Mouse (Mus musculus) neural tube, embryonic 14.5 days (tissue): Measurements from ENCODE around the gene Zfp36l2. TPM values are rescaled to one million over a fixed set of nuclear protein-coding genes. Genes with fewer than 3 reads are reported as not detected.

ENCODE experiments used
- ATAC-seq: fragments of 200-750 bp; cut with Nextera tagmentation; 2 replicates; pipeline ENCODE4 v1.8.0; 2017; ENCODE audit warnings: low read depth, mild to moderate bottlenecking, moderate TSS enrichment, moderate library complexity
- H3K27ac ChIP-seq: fragments of 300-500 bp; sonication (generic); 2 replicates; pipeline ENCODE4 v1.5.1; 2014; ENCODE audit warnings: low read depth, mild to moderate bottlenecking, control low read depth, low read length, moderate library complexity, mixed read lengths
- H3K27me3 ChIP-seq: fragments of 300-500 bp; sonication (generic); 2 replicates; pipeline ENCODE4 v1.6.1; 2014; ENCODE audit warnings: low read length; ENCODE audit not compliant: control insufficient read depth, insufficient read depth
- H3K36me3 ChIP-seq: fragments of 300-500 bp; sonication (generic); 2 replicates; pipeline ENCODE4 v1.6.1; 2014; ENCODE audit warnings: low read length, mixed read lengths; ENCODE audit not compliant: control insufficient read depth, insufficient read depth
- H3K4me1 ChIP-seq: fragments of 300-500 bp; sonication (generic); 2 replicates; pipeline ENCODE4 v1.6.1; 2014; ENCODE audit warnings: low read length; ENCODE audit not compliant: control insufficient read depth, insufficient read depth
- H3K4me2 ChIP-seq: fragments of 300-500 bp; sonication (generic); 2 replicates; pipeline ENCODE4 v1.6.1; 2014; ENCODE audit warnings: mild to moderate bottlenecking, low read depth, low read length, control low read depth
- H3K4me3 ChIP-seq: fragments of 300-500 bp; sonication (generic); 2 replicates; pipeline ENCODE4 v1.5.1; 2014; ENCODE audit warnings: low read depth, low read length, control low read depth, mixed read lengths
- H3K9ac ChIP-seq: fragments of 300-500 bp; sonication (generic); replicated peaks from 2 replicates; pipeline ENCODE4 v1.6.1; 2014; ENCODE audit warnings: low read depth, mild to moderate bottlenecking, control low read depth, low read length, mixed read lengths
- H3K9me3 ChIP-seq: fragments of 300-500 bp; sonication (generic); 2 replicates; pipeline ENCODE4 v1.6.1; 2016; ENCODE audit warnings: low read length; ENCODE audit not compliant: control insufficient read depth
- WGBS: fragments of 180-500 bp; shearing (Covaris S2); extraction: QIAGEN DNeasy Blood & Tissue Kit; methylation state at CpG from one replicate; pipeline ENCODE4 v1.1.7; 2014; 5-methylcytosine and 5-hydroxymethylcytosine counted together
- polyA plus RNA-seq: library from polyadenylated mRNA; unstranded; fragments of >200 nt; fragmentation: Nextera tagmentation; extraction: Ambion mirVana; gene quantifications from 2 replicates; pipeline ENCODE4 v1.2.1, GENCODE M21; 2014

Zfp36l2 gene
- polyA plus RNA-seq, 1 experiment from 2014 or later = 4.8 TPM

DNA sequence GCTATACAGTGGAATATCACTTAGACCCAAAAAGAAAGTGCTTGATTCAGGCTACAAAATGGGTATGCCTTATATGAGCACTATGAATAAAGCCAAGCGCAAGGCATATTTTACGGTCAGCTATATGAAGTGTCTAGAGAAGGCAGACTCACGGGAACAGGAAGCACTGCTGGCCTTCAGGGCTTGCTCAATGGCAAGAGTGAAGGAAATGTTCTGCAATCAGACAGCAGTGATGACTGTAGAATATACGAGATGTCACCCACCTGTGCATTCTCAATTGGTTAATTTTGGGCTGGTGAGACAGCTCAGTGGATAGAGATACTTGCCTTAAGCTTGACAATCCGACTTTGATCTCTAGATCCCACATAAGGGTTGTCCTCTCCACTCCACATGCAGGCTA is 13.4 kb upstream of the Zfp36l2 start:
- H3K36me3 ChIP-seq = no peaks in the 10 kb centered on the region
- no peak for ATAC-seq
- WGBS = 94% methylated on average over 5 of the region's 5 CpGs

DNA sequence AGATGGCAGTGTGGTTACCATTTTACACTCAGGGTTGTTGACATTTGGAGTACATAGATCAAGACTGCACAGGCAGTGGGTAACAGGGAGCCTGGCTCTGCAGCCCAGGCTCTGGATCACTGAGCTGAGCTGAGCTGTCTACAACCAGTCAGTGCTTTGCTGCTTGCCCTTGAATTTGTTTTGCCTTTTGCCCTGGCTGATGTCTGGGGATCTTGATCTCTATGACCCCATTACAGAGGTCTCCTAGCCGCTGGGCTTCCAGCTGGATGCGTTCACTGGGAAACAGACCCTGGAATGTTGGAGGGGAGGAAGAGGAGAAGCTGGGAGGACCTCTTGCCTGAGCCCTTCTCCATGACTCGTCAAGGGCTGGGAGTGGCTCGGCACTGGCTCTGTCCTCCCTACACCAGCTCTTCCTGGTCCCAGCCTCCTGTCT is 10.2 kb upstream of the Zfp36l2 start:
- no peak for ATAC-seq
- 66% methylated on average over 4 of the region's 4 CpGs for WGBS
- Histone ChIP-seq H3K9me3 (no peaks in the 10 kb centered on the region), H3K4me3 (no peak overlapping the region), H3K27me3 (no peaks in the 10 kb centered on the region), H3K4me2 (no peak overlapping the region), H3K9ac (no peak overlapping the region), H3K4me1 (no peaks in the 10 kb centered on the region), H3K27ac (no peak overlapping the region), H3K36me3 (no peaks in the 10 kb centered on the region)

More for the DNA sequence above, 13.4 kb upstream of the Zfp36l2 start:
- H3K4me3 ChIP-seq = no peak overlapping the region
- H3K4me2 ChIP-seq = no peak overlapping the region
- H3K4me1 ChIP-seq = no peaks in the 10 kb centered on the region
- no peak overlapping the region for H3K27ac ChIP-seq
- H3K27me3 ChIP-seq = no peaks in the 10 kb centered on the region
- H3K9me3 ChIP-seq = no peaks in the 10 kb centered on the region
- no peak overlapping the region for H3K9ac ChIP-seq

DNA sequence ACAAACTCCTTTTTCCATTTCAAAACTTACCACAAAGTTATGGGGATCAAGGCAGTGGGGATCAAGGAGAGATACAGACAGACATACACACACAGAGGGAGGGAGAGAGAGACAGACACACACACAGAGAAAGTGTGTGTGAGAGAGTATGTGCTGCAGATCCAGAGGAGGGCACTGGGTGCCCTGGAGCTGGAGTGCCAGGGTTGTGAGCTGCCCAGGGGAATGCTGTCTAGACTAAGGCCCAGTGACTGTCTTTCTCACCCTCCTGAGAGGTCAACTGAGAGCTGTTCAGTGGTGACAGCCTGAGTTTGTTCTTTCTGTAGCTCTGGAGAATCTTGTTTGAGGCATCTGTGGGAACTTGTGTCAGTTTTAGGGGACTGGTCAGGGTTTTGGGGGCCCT is 8.6 kb upstream of the Zfp36l2 start:
- no peak for ATAC-seq
- H3K4me2 ChIP-seq = no peak overlapping the region

DNA sequence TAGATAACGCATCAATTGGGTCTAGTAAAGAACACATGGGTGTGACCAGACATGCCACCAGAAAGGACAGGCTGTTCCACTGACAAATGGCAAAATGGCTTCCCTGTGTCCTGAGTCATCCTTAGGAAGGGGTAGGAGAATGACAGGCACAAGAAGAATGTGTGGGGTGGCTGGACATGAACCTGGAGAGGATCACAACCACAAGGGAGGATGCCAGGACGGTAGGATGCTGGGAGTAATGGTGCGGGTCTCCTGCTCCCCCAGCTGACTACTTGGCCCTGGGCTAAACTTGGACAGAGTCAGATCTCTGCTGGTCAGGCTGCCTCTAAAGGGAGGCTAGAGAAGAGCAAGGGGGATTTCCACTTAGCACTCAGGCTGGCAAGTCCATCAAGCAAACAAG is 8.1 kb upstream of the Zfp36l2 start:
- no peak overlapping the region for H3K27ac ChIP-seq
- no peaks in the 10 kb centered on the region for H3K27me3 ChIP-seq
- no peak for ATAC-seq
- no peaks in the 10 kb centered on the region for H3K4me1 ChIP-seq
- H3K36me3 ChIP-seq = no peaks in the 10 kb centered on the region
- 82% methylated on average over 3 of the region's 3 CpGs for WGBS
- H3K9ac ChIP-seq = no peak overlapping the region
- H3K9me3 ChIP-seq = no peaks in the 10 kb centered on the region
- H3K4me3 ChIP-seq = no peak overlapping the region
- no peak overlapping the region for H3K4me2 ChIP-seq

More for the DNA sequence above, 8.6 kb upstream of the Zfp36l2 start:
- no peaks in the 10 kb centered on the region for H3K36me3 ChIP-seq
- no peak overlapping the region for H3K9ac ChIP-seq
- H3K27ac ChIP-seq = no peak overlapping the region
- no peaks in the 10 kb centered on the region for H3K4me1 ChIP-seq
- H3K27me3 ChIP-seq = no peaks in the 10 kb centered on the region
- H3K4me3 ChIP-seq = no peak overlapping the region
- H3K9me3 ChIP-seq = no peaks in the 10 kb centered on the region

DNA sequence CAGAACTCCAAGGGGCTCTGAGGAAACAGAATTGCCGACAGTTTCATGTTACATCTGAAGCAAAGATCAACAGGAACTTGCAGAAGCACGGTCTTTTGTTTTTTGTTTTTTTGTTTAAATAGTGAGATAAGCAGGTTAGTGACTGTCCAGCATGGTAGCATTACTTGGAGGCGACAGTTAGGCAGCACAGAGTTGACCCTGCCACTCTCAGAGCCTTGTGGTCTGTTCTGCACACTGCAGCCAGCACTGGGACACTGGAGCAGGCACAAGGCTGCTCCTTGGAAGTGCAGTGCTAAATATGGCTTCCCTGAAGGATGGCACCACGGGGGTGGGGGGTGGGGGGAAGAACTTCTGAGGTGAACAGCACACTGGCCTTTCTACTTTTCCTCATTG is 7.3 kb upstream of the Zfp36l2 start:
- Histone ChIP-seq H3K4me2 (no peak overlapping the region), H3K4me1 (no peaks in the 10 kb centered on the region), H3K27ac (no peak overlapping the region), H3K9ac (no peak overlapping the region), H3K27me3 (no peaks in the 10 kb centered on the region), H3K4me3 (no peak overlapping the region), H3K9me3 (no peaks in the 10 kb centered on the region), H3K36me3 (no peaks in the 10 kb centered on the region)
- no peak for ATAC-seq
- 67% methylated on average over 4 of the region's 4 CpGs for WGBS

DNA sequence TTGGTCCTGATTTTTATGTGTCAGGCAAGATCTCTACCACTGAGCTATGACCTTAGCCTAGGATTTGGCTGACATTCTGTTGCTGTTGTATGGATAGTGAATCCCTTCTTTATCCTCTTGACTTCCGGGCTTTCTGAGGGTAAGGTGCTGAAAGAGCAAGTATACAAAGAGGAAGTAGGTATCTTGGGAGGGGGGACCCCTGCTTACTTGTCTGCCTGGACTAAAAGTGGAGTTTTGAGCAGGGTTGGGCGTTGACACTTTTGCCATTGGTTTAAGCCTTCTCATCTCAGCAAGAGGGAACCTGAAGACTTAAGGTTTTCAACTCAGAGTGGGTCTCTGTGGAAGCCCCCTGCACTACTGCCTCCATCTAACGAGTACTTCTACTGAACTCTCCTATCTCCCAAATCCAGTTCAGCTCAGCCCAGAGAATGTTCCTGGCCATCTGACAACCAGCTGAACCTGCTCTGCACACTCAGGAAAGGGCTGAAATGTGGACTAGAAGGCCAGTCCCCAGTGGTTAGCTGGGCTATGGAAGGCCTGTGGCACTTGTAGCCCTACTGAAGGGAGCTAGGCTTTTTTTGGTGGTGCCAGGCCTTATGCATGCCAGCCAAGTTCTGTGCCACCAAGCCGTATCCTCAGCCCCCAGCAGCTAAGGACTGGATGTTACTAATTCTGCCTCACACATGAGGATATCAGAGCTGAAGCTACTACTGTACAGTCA is 6.7 kb upstream of the Zfp36l2 start:
- Histone ChIP-seq H3K27me3 (no peaks in the 10 kb centered on the region), H3K9ac (no peak overlapping the region), H3K9me3 (no peaks in the 10 kb centered on the region), H3K4me3 (no peak overlapping the region), H3K27ac (no peak overlapping the region), H3K36me3 (no peaks in the 10 kb centered on the region), H3K4me2 (no peak overlapping the region), H3K4me1 (no peaks in the 10 kb centered on the region)
- 94% methylated on average over 4 of the region's 4 CpGs for WGBS
- ATAC-seq = no peak

DNA sequence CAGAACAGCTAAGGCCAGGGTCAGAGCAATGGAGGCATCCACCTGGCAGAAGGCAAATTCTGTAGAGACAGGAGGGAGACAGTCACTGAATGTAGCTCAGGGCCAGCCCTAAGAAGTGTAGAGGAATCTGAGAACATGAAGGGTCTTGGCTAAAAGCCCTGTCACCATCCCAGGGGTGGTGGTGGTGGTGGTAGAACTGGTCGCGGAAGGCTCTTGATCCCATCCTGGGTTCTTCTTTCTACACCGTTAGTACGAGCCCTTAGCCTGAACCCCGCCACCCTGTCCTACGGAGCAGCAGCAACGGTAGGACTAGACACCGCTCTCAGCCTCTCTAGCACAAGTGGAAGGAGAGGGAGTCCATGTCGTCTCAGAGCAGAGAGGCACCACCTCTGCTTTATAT is 5.7 kb upstream of the Zfp36l2 start:
- no peak overlapping the region for H3K4me2 ChIP-seq
- H3K27me3 ChIP-seq = no peaks in the 10 kb centered on the region
- no peak overlapping the region for H3K4me3 ChIP-seq
- 93% methylated on average over 9 of the region's 9 CpGs for WGBS
- no peaks in the 10 kb centered on the region for H3K36me3 ChIP-seq
- no peak for ATAC-seq
- H3K9me3 ChIP-seq = no peaks in the 10 kb centered on the region
- H3K9ac ChIP-seq = no peak overlapping the region
- no peak overlapping the region for H3K27ac ChIP-seq
- H3K4me1 ChIP-seq = peaks cover 4% of the 10 kb centered on the region; the same call in 1 of the 2 replicates

DNA sequence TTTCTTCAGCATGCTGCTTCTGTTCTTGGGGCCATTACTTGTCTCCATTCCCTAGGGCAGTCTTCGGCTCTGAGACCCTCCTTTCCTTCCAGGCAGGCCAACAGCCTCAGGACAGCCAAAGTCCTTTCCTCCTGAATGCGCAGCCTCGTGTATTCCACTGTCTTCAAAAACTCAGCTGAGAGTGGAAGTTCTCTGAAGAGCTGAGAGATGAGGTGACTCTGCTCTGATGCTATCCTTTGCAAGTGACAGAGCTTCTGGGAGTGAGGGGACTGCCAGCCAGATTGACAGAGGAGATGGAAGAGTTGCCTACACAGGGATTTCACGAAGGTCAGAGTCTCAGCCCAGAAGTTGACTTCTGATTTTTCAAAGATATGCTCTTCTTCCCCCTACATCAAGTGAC is 4.2 kb upstream of the Zfp36l2 start:
- Histone ChIP-seq H3K4me2 (no peak overlapping the region), H3K4me1 (peaks cover 9% of the 10 kb centered on the region; the same call in 1 of the 2 replicates), H3K9me3 (no peaks in the 10 kb centered on the region), H3K27me3 (peaks cover under 1% of the 10 kb centered on the region; the same call in 1 of the 2 replicates), H3K36me3 (no peaks in the 10 kb centered on the region), H3K27ac (no peak overlapping the region), H3K4me3 (no peak overlapping the region), H3K9ac (no peak overlapping the region)
- 91% methylated on average over 4 of the region's 4 CpGs for WGBS
- no peak for ATAC-seq

DNA sequence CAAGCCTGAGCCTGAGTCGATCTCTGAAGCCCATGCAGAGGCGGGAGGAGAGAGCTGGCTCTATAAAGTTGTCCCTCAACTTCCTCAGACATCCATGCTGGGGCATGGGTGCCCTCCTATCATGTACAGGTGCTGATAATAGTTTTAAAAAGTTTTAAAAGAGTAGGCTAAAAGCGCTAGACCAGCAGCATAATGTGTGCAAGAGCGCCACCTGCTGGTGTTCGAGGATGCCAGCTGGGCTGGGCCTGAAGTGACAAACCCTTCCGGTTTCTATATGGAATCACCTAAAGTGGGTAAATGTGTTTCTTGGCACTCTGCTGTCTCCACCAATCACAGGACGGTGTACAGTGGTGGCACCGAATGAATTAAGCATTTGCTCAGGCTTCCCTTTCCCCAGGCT is 3.1 kb upstream of the Zfp36l2 start:
- ATAC-seq = no peak
- Histone ChIP-seq H3K27ac (no peak overlapping the region), H3K27me3 (peaks cover 6% of the 10 kb centered on the region; the same call in 1 of the 2 replicates), H3K4me1 (peaks cover 13% of the 10 kb centered on the region), H3K36me3 (no peaks in the 10 kb centered on the region), H3K4me3 (no peak overlapping the region), H3K9me3 (no peaks in the 10 kb centered on the region), H3K4me2 (no peak overlapping the region), H3K9ac (no peak overlapping the region)
- WGBS = 32% methylated on average over 8 of the region's 8 CpGs
